Mouse (Mus musculus) thymus, adult 2 months (tissue): ENCODE results near the gene Ostn. TPM values are rescaled to one million over a fixed set of nuclear protein-coding genes. Genes with fewer than 3 reads are reported as not detected.

Source experiments
- DNase-seq: peaks from one replicate; pipeline ENCODE4 v3.0.0; 2021
- H3K27ac ChIP-seq: fragments of 200-500 bp; 2 replicates; pipeline ENCODE4 v1.5.1; 2012; ENCODE audit warnings: low read length, control low read depth; ENCODE audit not compliant: control insufficient read depth, insufficient read depth
- H3K27me3 ChIP-seq: fragments of 200-500 bp; 2 replicates; pipeline ENCODE4 v1.6.1; 2012; ENCODE audit warnings: mild to moderate bottlenecking, low read length, moderate library complexity, mixed read lengths; ENCODE audit not compliant: control insufficient read depth, insufficient read depth
- H3K36me3 ChIP-seq: fragments of 200-500 bp; 2 replicates; pipeline ENCODE4 v1.6.1; 2012; ENCODE audit warnings: mild to moderate bottlenecking, low read length, moderate library complexity; ENCODE audit not compliant: control insufficient read depth, insufficient read depth
- H3K4me1 ChIP-seq: fragments of 200-500 bp; replicated peaks from 2 replicates; pipeline ENCODE4 v1.6.1; 2012; ENCODE audit warnings: low read length; ENCODE audit not compliant: control insufficient read depth, insufficient read depth
- H3K4me3 ChIP-seq: fragments of 200-500 bp; 2 replicates; pipeline ENCODE4 v1.5.1; 2012; ENCODE audit warnings: mild to moderate bottlenecking, low read length, control low read depth, moderate library complexity; ENCODE audit not compliant: control insufficient read depth, insufficient read depth
- CTCF ChIP-seq: fragments of 200-500 bp; IDR thresholded peaks from 2 replicates; pipeline ENCODE4 v1.5.1; 2012; ENCODE audit warnings: mild to moderate bottlenecking, control low read depth, low read length, moderate library complexity, borderline replicate concordance; ENCODE audit not compliant: control insufficient read depth, poor library complexity, insufficient read depth; ENCODE audit errors: extremely low read depth
- POLR2A ChIP-seq: fragments of 200-500 bp; IDR thresholded peaks from 2 replicates; pipeline ENCODE4 v1.6.1; 2012; ENCODE audit warnings: mild to moderate bottlenecking, low read length, control low read depth, moderate library complexity; ENCODE audit not compliant: control insufficient read depth, poor library complexity, insufficient read depth; ENCODE audit errors: extremely low read depth
- WGBS: fragments of 180-500 bp; shearing (Covaris S2); methylation state at CpG from one replicate; pipeline ENCODE4 v1.1.7; 2018; 5-methylcytosine and 5-hydroxymethylcytosine counted together
- polyA plus RNA-seq: library from polyadenylated mRNA; depleted of rRNA; stranded (reverse); fragments of >200 nt; gene quantifications from 2 replicates; pipeline ENCODE4 v1.2.3, GENCODE M21; 2012

The Ostn gene
- polyA plus RNA-seq, 1 experiment, result not detected

DNA sequence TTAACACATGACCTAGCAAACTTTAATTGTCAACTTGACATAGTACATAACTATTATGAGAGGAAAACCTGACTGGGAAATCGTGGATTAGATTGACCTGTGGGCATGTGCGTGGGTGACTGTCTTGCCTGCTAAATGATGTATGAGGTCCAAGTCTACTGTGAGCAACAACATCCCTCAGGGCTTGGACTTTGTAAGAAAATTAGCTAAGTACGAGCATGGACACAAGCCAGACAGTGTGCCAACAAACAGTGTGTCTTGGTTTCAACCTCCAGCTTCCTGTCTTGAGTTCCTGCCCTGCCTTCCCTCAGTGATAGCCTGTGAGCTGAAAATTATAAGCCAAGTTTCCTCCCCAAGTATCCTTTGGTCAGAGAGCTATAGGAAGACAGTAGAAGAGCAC, 40.2 kb downstream of the Ostn start:
- no peak for DNase-seq
- 73% methylated on average over 3 of the region's 3 CpGs for WGBS

DNA sequence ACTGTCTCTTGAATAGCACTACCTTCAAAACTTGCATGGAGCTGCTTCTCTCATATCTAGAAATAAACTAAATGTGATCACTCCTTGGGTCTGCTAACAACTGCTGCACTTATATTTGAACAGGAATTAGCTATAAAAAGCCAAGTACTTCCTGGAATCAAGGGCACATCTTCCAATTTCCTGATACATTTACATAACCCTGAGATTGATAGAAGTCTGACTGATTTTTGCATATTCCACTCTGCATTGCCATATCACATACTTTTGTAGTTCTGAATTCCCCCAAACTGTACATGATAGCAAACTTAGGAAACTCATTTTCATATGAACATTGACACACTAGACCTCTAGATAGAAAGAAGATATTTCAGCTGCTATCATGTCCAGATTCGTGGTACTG, 41.1 kb downstream of the Ostn start:
- 82% methylated on average over 1 of the region's 1 CpGs for WGBS
- Histone ChIP-seq H3K27ac (no peak overlapping the region), H3K36me3 (no peaks in the 10 kb centered on the region), H3K4me3 (no peak overlapping the region), H3K4me1 (no peaks in the 10 kb centered on the region), H3K27me3 (no peaks in the 10 kb centered on the region)
- DNase-seq, result no peak
- TF ChIP-seq CTCF, result no peak
- no peak for TF ChIP-seq POLR2A

More for the DNA sequence above, 40.2 kb downstream of the Ostn start:
- Histone ChIP-seq H3K27me3 (no peaks in the 10 kb centered on the region), H3K27ac (no peak overlapping the region), H3K4me3 (no peak overlapping the region), H3K4me1 (no peaks in the 10 kb centered on the region), H3K36me3 (no peaks in the 10 kb centered on the region)
- TF ChIP-seq POLR2A (no peak), CTCF (no peak)

DNA sequence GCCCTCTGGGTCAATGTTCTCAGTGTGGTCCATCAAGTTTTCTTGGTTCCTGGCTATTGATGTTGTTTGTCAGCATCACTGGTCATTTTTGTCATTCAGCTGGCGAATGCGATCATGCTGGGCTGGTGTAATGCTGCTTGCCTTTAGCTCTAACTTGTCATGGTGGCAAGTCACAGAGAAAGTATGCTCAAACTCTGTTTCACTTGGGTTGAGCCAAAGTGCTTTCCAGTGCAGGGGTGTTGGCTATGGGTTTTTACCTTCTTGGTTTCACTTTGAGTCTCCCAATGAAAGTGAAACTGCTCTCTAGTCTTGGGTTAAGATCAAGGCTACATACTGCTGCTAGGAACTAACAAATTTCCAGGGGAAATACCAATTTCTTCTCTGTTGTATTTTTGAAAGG, 41.9 kb downstream of the Ostn start:
- WGBS, result 88% methylated on average over 2 of the region's 2 CpGs
- TF ChIP-seq CTCF (no peak), POLR2A (no peak)
- no peaks in the 10 kb centered on the region for H3K4me1 ChIP-seq
- H3K27me3 ChIP-seq, result no peaks in the 10 kb centered on the region
- no peak overlapping the region for H3K4me3 ChIP-seq
- H3K36me3 ChIP-seq, result no peaks in the 10 kb centered on the region
- no peak for DNase-seq
- no peak overlapping the region for H3K27ac ChIP-seq

DNA sequence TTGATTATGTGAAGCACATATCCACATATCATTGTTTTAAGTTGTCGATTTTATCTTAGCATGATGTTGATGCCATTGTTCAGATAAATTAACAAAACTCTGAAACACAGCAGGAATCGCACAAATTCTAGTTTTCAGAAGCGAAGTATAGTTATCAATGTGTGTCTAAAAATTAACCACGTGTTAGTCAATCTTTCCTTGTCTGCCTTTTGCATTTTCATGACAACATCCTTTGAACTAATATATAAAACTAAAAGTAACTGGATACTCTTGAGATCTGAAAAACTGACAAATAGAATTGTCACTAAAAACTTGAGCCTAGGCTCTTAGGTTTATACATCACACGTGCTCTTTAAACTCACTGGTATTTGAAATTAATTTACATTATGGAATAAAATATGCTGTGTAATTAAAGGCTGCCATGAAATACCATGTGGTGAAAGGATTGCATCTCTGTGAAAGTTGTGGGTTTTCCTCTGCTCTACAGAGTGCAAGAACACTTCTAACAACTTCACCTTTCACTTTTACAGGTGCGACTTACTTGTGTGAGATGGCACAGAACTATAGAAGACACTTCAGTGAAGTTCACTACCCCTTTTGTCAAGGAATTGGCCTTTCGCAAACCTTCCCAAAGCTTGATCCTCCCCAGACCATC, 42.7 kb downstream of the Ostn start:
- no peak for DNase-seq
- no peak for TF ChIP-seq POLR2A
- no peak for TF ChIP-seq CTCF
- Histone ChIP-seq H3K4me1 (no peaks in the 10 kb centered on the region), H3K27ac (no peak overlapping the region), H3K27me3 (no peaks in the 10 kb centered on the region), H3K4me3 (no peak overlapping the region), H3K36me3 (no peaks in the 10 kb centered on the region)
- WGBS, result 93% methylated on average over 7 of the region's 7 CpGs

DNA sequence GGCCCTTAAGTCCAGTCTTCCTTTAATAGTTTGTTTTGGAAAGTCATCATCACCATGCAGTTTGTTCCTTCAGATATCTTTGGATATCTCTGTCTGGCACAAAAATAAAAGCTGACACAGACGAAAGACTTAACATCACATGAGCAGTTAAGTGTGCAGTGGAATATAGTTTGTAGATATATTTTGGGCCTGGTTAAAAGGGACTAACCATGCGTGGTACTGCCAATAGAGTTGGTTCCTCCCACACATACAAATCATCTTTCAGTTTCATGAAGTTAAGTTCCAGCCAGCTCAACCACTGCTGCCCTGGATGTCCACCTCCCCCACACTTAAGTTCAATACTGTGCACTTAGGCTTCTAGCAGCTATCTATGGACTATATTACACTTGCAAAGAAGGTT, 47.2 kb downstream of the Ostn start:
- Histone ChIP-seq H3K27me3 (no peaks in the 10 kb centered on the region), H3K36me3 (no peaks in the 10 kb centered on the region), H3K4me1 (no peaks in the 10 kb centered on the region), H3K4me3 (no peak overlapping the region), H3K27ac (no peak overlapping the region)
- WGBS, result 91% methylated on average over 2 of the region's 2 CpGs
- no peak for DNase-seq
- no peak for TF ChIP-seq POLR2A
- no peak for TF ChIP-seq CTCF

DNA sequence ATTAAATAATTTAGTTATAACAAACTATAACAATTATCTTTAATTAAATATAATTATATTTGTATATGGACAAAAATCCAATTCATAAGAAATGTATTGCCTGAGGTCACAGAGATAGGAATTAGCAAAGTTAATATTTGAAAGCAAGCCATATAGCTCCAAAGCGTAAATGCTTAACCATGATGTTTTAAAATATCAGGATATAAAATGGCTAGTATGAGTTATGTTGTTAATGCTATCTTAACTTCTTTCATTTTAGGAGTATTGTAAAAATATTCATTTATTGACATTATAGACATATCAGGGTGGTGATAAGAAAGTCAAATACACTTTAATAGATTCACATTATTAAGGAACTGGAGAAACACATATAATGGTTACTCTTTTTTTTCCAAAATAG, 52.8 kb downstream of the Ostn start:
- TF ChIP-seq CTCF (no peak), POLR2A (no peak)
- Histone ChIP-seq H3K36me3 (no peaks in the 10 kb centered on the region), H3K4me1 (no peaks in the 10 kb centered on the region), H3K4me3 (no peak overlapping the region), H3K27me3 (no peaks in the 10 kb centered on the region), H3K27ac (no peak overlapping the region)
- 98% methylated on average over 1 of the region's 1 CpGs for WGBS
- no peak for DNase-seq

DNA sequence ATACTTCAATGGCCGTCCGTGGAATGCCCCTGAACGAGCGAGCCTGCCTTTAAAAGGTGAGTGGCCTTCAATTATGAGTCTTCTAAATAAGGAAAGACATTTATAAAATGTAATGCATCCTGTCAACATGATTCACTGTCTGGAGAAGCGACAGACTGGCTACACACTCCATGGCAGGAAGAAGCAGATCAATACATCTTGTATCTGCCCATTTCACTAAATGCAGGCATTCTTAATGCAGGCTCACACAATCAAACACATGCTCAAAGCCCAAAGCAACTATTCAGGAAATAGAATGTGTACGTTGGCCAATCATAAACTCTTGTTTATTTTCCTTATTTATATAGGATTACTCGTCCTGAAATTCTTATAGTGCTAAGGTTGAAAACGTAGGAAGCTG, 62.9 kb downstream of the Ostn start, which contains the start of gene Uts2b:
TSS of gene Uts2b (minus strand) at position 49 of the 400 bp plus-strand sequence.
- no peak within 1 kb of the TSS for H3K27ac ChIP-seq
- H3K36me3 ChIP-seq, result no peaks in the 10 kb centered on the region
- H3K4me1 ChIP-seq, result no peaks in the 10 kb centered on the region
- WGBS, result 91% methylated on average over 8 of the region's 8 CpGs
- H3K4me3 ChIP-seq, result no peak within 1 kb of the TSS
- TF ChIP-seq POLR2A (no peak), CTCF (no peak)
- H3K27me3 ChIP-seq, result no peaks in the 10 kb centered on the region
- no peak for DNase-seq
